Mouse (Mus musculus): ENCODE measurements around the gene Calm1.

DNA sequence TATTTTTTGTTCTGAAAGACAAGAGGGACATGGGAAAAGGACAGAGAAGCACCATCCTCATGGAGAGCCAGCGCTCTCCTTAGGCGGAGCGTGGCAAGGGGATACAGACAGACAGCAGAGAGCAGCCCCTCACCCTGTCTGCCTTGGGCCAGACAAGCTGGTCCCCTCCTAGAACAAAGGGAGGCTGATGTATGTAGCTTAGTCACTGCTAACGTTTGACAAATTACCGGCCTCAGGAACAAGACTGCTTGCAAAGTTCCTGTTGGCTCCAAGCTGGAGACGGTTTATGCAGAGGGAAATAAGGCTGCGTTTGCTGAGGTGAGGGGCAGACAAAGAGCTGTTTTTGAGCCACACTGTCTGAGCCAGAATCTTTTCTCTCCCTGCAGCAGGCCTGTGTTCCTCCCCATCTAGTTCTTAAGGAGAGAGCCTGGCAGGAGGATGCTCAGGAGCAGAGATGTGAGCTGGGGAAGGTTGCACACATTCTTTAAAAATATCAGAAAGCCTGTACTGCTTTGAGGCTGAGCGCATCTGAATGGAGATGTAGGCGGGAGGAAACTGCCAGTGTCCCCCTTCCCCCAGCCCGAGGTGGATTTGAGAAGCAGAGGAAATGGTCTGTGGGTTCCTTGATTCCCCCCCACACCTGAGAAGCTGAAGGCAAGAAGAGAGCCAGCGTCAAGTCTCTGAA lies 28.9 kb downstream of the Calm1 start:
- TF ChIP-seq TBP (IDR thresholded peaks at IDR 0.05; ENCODE audit: low read depth, low read length) (no peak), MAFK (IDR thresholded peaks at IDR 0.05; ENCODE audit: borderline replicate concordance, low read depth, low read length) (no peak), ETS1 (IDR thresholded peaks at IDR 0.05; ENCODE audit: low read depth, low read length) (no peak), CTCF (IDR thresholded peaks at IDR 0.05 in 2 of 3, conservative IDR thresholded peaks at IDR 0.05 in 1 of 3; ENCODE audit: control insufficient read depth in 1 of 3, insufficient read depth in 1 of 3, low read depth in 2 of 3, low read length in 3 of 3, poor library complexity in 1 of 3, severe bottlenecking in 1 of 3) (no peak), GATA1 (IDR thresholded peaks at IDR 0.05; ENCODE audit: low read depth, low read length) (no peak), RCOR1 (IDR thresholded peaks at IDR 0.05; ENCODE audit: low read depth, low read length) (no peak), MAX (IDR thresholded peaks at IDR 0.05; ENCODE audit: low read length) (no peak), ZC3H11A (IDR thresholded peaks at IDR 0.05; ENCODE audit: low read depth, low read length) (no peak), POLR2A (IDR thresholded peaks at IDR 0.05; ENCODE audit: control insufficient read depth in 1 of 2, insufficient read depth in 1 of 2, low read depth in 1 of 2, low read length in 2 of 2, poor library complexity in 1 of 2) (no peak), HCFC1 (IDR thresholded peaks at IDR 0.05; ENCODE audit: low read depth, low read length) (no peak), JUND (IDR thresholded peaks at IDR 0.05; ENCODE audit: low read depth, low read length) (no peak), NRF1 (IDR thresholded peaks at IDR 0.05; ENCODE audit: insufficient read depth, low read depth, low read length, poor library complexity, severe bottlenecking) (no peak), E2F4 (IDR thresholded peaks at IDR 0.05; ENCODE audit: borderline replicate concordance, low read depth, low read length) (no peak), ZNF384 (IDR thresholded peaks at IDR 0.05; ENCODE audit: low read depth, low read length) (no peak)

All from MEL (cell line).